Mouse (Mus musculus) testis, adult 2 months (tissue): ENCODE results near the gene Gck. TPM values are rescaled to one million over a fixed set of nuclear protein-coding genes. Genes with fewer than 3 reads are reported as not detected.

ENCODE experiments used
- H3K27ac ChIP-seq: fragments of 200-500 bp; 2 replicates; pipeline ENCODE4 v1.5.1; 2012; ENCODE audit warnings: low read depth, low read length; ENCODE audit not compliant: control insufficient read depth, insufficient read depth
- H3K27me3 ChIP-seq: fragments of 200-500 bp; 2 replicates; pipeline ENCODE4 v1.6.1; 2012; ENCODE audit warnings: mild to moderate bottlenecking, low read length, moderate library complexity; ENCODE audit not compliant: control insufficient read depth, insufficient read depth
- H3K36me3 ChIP-seq: fragments of 200-500 bp; 2 replicates; pipeline ENCODE4 v1.6.1; 2012; ENCODE audit warnings: mild to moderate bottlenecking, low read length; ENCODE audit not compliant: control insufficient read depth, insufficient read depth
- H3K4me1 ChIP-seq: fragments of 200-500 bp; 2 replicates; pipeline ENCODE4 v1.6.1; 2012; ENCODE audit warnings: low read length; ENCODE audit not compliant: control insufficient read depth, insufficient read depth
- H3K4me3 ChIP-seq: fragments of 200-500 bp; 2 replicates; pipeline ENCODE4 v1.5.1; 2012; ENCODE audit warnings: low read depth, mild to moderate bottlenecking, low read length, moderate library complexity, mixed read lengths; ENCODE audit not compliant: control insufficient read depth
- CTCF ChIP-seq: fragments of 200-500 bp; IDR thresholded peaks from 2 replicates; pipeline ENCODE4 v1.5.1; 2012; ENCODE audit warnings: low read depth, mild to moderate bottlenecking, inconsistent platforms, low read length, moderate library complexity; ENCODE audit not compliant: control insufficient read depth, insufficient read depth, insufficient replicate concordance
- POLR2A ChIP-seq: fragments of 200-500 bp; IDR thresholded peaks from 2 replicates; pipeline ENCODE4 v1.6.1; 2012; ENCODE audit warnings: low read depth, mild to moderate bottlenecking, inconsistent platforms, low read length, moderate library complexity; ENCODE audit not compliant: control insufficient read depth
- polyA plus RNA-seq: library from polyadenylated mRNA; depleted of rRNA; stranded (reverse); fragments of >200 nt; gene quantifications from 2 replicates; pipeline ENCODE4 v1.2.3, GENCODE M21; 2012

Gck gene
- polyA plus RNA-seq, 1 experiment, result 6.6 TPM

DNA sequence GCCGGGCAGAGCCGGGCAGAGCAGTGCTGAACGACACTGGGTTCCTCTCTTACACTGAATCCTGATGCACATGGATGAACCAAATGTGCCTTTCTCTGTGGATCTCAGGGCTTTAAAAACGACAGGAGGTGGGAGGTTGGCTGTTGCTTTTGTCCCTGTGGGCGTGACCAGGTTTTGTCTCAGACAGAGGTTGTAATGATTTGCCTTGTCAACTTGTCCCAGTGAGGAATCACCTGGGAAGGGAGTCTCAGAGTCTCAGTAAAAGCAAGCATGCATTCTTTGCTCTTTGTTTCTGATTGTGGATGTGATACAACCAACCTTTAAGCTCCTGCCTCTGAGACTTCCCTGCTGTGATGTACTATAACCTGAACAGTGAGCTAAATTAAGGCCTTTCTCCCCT, 42.8 kb downstream of the Gck start:
- no peaks in the 10 kb centered on the region for H3K27me3 ChIP-seq
- no peak overlapping the region for H3K27ac ChIP-seq
- H3K36me3 ChIP-seq, result no peaks in the 10 kb centered on the region

DNA sequence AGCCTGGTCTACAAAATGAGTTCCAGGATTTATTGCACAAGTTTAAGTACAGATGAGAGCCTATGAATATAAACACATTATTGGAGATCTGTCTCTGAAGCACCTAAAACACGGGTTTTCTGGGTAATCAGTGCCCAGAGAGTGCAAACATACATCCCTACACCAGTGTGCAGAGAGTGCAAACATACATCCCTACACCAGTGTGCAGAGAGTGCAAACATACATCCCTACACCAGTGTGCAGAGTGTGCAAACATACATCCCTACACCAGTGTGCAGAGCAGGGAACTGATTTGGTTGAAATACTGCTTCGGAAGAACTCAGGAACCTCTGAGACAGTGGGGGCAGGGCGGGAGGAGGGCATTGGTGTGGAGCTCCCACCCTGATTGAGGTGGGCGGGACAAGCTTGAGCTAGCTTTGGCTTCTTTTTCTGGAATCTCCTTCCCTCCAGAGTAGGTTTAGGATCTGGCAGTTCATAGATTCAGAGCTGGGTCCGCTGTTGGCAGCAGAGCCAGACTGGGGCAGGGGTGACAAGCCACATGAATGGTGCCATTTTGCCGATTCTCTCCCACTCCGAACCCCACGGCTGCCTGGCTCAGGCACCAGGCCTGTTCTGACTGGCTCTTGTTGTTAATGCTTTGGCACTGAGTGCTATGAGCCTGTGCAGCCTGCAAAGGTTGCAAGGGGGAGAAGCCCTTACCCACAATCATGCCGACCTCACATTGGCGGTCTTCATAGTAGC, 43.9 kb downstream of the Gck start:
- TF ChIP-seq CTCF (no peak), POLR2A (no peak)
- H3K4me3 ChIP-seq, result no peak overlapping the region
- H3K27ac ChIP-seq, result no peak overlapping the region

More for the DNA sequence above, 42.8 kb downstream of the Gck start:
- TF ChIP-seq CTCF (no peak), POLR2A (no peak)
- peaks cover 9% of the 10 kb centered on the region for H3K4me1 ChIP-seq
- no peak overlapping the region for H3K4me3 ChIP-seq

DNA sequence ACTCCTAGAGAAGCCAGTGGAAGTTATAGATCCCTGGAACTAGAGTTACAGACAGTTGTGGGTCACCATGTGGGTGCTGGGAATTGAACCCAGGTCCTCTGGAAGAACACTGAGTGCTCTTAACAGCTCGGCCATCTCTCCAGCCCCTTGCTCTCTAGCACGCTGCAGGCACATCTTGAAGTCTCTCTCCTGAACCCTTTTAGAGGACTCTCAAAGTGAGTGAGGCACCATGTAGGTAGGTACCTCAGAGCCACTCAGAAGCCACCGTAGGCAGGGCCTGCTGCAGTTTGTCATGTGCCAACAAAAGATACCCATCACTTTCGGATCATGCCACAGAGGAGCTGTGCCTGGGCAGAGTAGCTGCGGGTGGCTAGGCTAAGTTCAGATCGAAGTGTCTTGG, 45.0 kb downstream of the Gck start:
- Histone ChIP-seq H3K4me3 (no peak overlapping the region), H3K27me3 (no peaks in the 10 kb centered on the region), H3K27ac (no peak overlapping the region), H3K36me3 (no peaks in the 10 kb centered on the region), H3K4me1 (peaks cover 15% of the 10 kb centered on the region)
- TF ChIP-seq POLR2A, result no peak
- no peak for TF ChIP-seq CTCF

More for the DNA sequence above, 43.9 kb downstream of the Gck start:
- Histone ChIP-seq H3K4me1 (peaks cover 15% of the 10 kb centered on the region), H3K36me3 (no peaks in the 10 kb centered on the region), H3K27me3 (no peaks in the 10 kb centered on the region)

DNA sequence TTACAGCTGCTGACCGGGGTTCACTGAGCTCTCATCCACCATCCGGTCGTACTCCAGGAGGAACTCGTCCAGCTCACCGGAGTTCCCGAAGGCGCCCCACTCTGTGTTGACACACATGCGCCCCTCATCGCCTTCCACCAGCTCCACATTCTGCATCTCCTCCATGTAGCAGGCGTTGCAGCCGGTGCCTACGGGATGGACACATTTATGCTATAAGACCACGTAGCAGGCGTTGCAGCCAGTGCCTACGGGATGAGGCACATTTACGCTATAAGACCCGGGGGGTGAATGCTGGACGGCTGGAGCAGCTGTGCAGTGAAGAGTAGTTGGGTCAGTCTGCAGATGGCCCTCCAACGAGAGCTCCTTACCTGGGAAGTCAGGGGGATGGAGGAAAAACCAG, 45.5 kb downstream of the Gck start:
- Histone ChIP-seq H3K36me3 (no peaks in the 10 kb centered on the region), H3K4me3 (no peak overlapping the region), H3K27me3 (no peaks in the 10 kb centered on the region), H3K27ac (no peak overlapping the region), H3K4me1 (peaks cover 15% of the 10 kb centered on the region)
- TF ChIP-seq POLR2A, result no peak
- TF ChIP-seq CTCF, result no peak

DNA sequence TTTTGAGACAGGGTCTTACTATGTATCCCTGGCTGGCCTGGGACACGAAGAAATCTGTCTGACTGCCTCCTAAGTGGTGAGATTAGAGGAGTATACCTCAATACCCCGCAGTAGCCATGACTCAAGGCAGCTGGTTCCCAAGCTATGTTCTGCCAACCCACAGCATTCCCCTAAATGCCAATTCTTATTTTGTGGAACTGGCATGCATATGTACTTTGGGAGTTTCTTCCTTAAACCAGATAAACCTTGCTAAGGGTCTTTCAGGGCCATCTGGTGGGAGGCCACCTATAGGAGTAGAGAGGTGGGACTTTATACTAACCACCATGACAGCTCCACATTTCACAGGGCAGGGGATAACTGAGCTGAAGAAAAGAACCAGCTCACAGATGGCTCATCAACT, 46.0 kb downstream of the Gck start:
- Histone ChIP-seq H3K4me1 (peaks cover 15% of the 10 kb centered on the region), H3K27ac (no peak overlapping the region), H3K27me3 (no peaks in the 10 kb centered on the region), H3K4me3 (no peak overlapping the region), H3K36me3 (no peaks in the 10 kb centered on the region)
- TF ChIP-seq POLR2A, result no peak
- no peak for TF ChIP-seq CTCF

DNA sequence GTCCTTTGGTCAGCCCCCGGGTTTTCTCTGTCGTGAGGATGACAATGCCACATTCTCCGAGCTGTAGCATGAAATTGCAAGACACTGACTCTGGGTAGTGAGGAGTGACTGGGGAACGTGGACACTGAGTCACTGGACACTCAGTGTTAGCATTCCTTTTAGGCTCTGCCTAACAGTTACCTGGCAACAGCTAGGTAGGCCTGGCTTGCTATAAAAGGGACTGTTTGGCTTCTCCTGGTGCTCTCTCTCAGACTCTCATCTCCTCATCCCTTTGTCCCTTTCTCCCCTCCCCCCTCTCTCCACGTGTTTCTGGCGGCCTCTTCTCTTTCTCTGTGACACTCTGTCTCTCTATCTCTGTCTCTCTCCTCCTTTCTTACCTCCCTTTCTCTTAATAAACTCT, 47.5 kb downstream of the Gck start:
- no peaks in the 10 kb centered on the region for H3K36me3 ChIP-seq
- TF ChIP-seq POLR2A, result no peak
- TF ChIP-seq CTCF, result no peak
- peaks cover 26% of the 10 kb centered on the region for H3K4me1 ChIP-seq
- no peak overlapping the region for H3K27ac ChIP-seq
- no peaks in the 10 kb centered on the region for H3K27me3 ChIP-seq
- no peak overlapping the region for H3K4me3 ChIP-seq

DNA sequence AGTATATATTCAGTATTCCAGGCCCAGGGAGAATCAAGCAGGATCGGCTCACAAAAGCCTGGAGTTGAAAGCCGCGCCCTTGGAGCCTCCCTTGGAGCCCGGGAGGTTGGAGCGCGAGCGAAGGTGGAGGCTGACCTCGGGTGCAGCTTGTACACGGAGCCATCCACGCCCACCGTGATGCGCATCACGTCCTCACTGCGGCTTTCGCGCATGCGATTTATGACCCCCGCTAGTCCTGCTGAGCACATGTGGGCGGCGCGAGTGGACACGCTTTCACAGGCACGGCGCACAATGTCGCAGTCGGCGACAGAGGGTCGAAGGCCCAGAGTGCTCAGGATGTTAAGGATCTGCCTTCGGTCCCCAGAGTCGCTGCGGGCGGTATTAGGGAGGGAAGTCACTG, 47.9 kb downstream of the Gck start:
- peaks cover 26% of the 10 kb centered on the region for H3K4me1 ChIP-seq
- TF ChIP-seq POLR2A, result peak; percentile 42; the same call in 1 of the 2 replicates
- no peak for TF ChIP-seq CTCF
- H3K27me3 ChIP-seq, result no peaks in the 10 kb centered on the region
- no peak overlapping the region for H3K27ac ChIP-seq
- H3K4me3 ChIP-seq, result peak overlapping the region; percentile 54
- H3K36me3 ChIP-seq, result no peaks in the 10 kb centered on the region

DNA sequence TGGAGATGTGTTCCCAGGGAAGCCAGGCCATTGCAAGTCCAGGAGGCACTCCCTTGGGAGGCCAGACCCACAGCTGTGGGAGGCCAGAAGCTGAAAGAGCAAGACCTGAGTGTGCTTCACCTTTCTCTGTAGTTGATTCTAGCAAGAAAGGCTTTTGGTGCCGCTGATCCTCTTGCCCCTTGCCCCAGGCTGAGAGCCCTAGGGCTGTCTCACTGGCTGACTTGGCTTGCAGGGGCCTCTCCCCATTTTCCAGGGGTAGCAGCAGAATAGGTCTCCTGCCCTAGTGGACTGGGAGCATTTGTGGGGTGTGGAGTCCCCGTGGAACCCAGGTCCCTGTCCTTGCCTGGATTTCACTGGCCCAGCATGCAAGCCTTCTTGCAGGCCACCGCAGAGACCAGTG, 48.6 kb downstream of the Gck start:
- TF ChIP-seq CTCF (no peak), POLR2A (no peak)
- H3K4me1 ChIP-seq, result peaks cover 26% of the 10 kb centered on the region
- H3K36me3 ChIP-seq, result no peaks in the 10 kb centered on the region
- H3K4me3 ChIP-seq, result no peak overlapping the region
- H3K27ac ChIP-seq, result no peak overlapping the region
- no peaks in the 10 kb centered on the region for H3K27me3 ChIP-seq
